Mouse (Mus musculus) forebrain, postnatal 0 days (tissue): ENCODE data around the gene Itm2a. TPM values are rescaled to one million over a fixed set of nuclear protein-coding genes. Genes with fewer than 3 reads are reported as not detected.

Experiments used
- ATAC-seq: fragments of 200-750 bp; cut with Nextera tagmentation; 2 replicates; pipeline ENCODE4 v1.8.0; 2017; ENCODE audit warnings: mild to moderate bottlenecking, moderate library complexity
- DNase-seq: peaks from one replicate; pipeline ENCODE4 v3.0.0-alpha.2; 2015
- H3K27ac ChIP-seq: fragments of 300-500 bp; sonication (generic); 2 replicates; pipeline ENCODE4 v1.5.1; 2014; ENCODE audit warnings: low read depth, mild to moderate bottlenecking, antibody characterized with exemption, low read length, moderate library complexity, mixed read lengths
- H3K27me3 ChIP-seq: fragments of 300-500 bp; sonication (generic); 2 replicates; pipeline ENCODE4 v1.6.1; 2014; ENCODE audit warnings: mild to moderate bottlenecking, low read length, mixed read lengths; ENCODE audit not compliant: insufficient read depth
- H3K36me3 ChIP-seq: fragments of 300-500 bp; sonication (generic); 2 replicates; pipeline ENCODE4 v1.6.1; 2014; ENCODE audit warnings: mild to moderate bottlenecking, moderate library complexity; ENCODE audit not compliant: insufficient read depth
- H3K4me1 ChIP-seq: fragments of 300-500 bp; sonication (generic); 2 replicates; pipeline ENCODE4 v1.6.1; 2014; ENCODE audit warnings: antibody characterized with exemption; ENCODE audit not compliant: insufficient read depth
- H3K4me2 ChIP-seq: fragments of 300-500 bp; sonication (generic); 2 replicates; pipeline ENCODE4 v1.6.1; 2014; ENCODE audit warnings: low read depth, mild to moderate bottlenecking, moderate library complexity
- H3K4me3 ChIP-seq: fragments of 300-500 bp; sonication (generic); 2 replicates; pipeline ENCODE4 v1.5.1; 2014; ENCODE audit warnings: low read depth, low read length, mixed read lengths
- H3K9ac ChIP-seq: fragments of 300-500 bp; sonication (generic); 2 replicates; pipeline ENCODE4 v1.6.1; 2014; ENCODE audit warnings: mild to moderate bottlenecking
- H3K9me3 ChIP-seq: fragments of 300-500 bp; sonication (generic); 2 replicates; pipeline ENCODE4 v1.6.1; 2016; ENCODE audit warnings: low read length
- CTCF ChIP-seq: sonication (generic); IDR thresholded peaks from 2 replicates; pipeline ENCODE4 v1.5.1; 2016; ENCODE audit warnings: antibody characterized with exemption, control low read depth, low read depth
- WGBS: fragments of 180-500 bp; shearing (Covaris S2); extraction: QIAGEN DNeasy Blood & Tissue Kit; methylation state at CpG from one replicate; pipeline ENCODE4 v1.1.7; 2014; 5-methylcytosine and 5-hydroxymethylcytosine counted together
- polyA plus RNA-seq: library from polyadenylated mRNA; unstranded; fragments of >200 nt; fragmentation: Nextera tagmentation; extraction: Ambion mirVana; gene quantifications from 2 replicates; pipeline ENCODE4 v1.2.1, GENCODE M21; 2015
- total RNA-seq: library from RNA; depleted of rRNA; stranded (reverse); fragments of >200 nt; gene quantifications from 2 replicates; pipeline ENCODE4 v1.2.3, GENCODE M21; 2014; rRNA removed

Gene Itm2a
- total and polyA plus RNA-seq, 2 experiments from 2014 or later = 61.6 to 166 TPM

DNA sequence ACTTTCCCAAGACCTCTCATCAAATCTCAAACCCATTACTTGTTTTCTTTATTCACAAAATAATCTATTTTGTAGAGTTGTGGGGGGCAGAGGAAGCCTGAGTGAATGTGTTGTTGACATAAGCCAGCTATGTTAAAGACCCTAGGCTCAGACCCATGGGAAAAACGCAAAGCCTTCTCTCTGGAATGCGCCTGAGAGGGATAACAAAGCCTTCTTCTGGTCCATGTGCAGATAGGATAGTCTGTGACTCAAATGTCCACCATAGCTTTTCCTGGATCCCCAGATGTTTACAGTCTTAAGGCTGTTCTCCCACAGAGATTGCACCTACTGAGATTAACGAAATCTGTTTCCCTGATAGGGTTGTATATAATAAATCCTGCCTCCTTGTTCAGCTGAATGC, 9.9 kb downstream of the Itm2a start:
- DNase-seq (no peak), ATAC-seq (no peak)
- H3K36me3 ChIP-seq = no peaks in the 10 kb centered on the region
- H3K27me3 ChIP-seq = no peaks in the 10 kb centered on the region
- H3K9me3 ChIP-seq = no peaks in the 10 kb centered on the region
- no peak for TF ChIP-seq CTCF
- whole genome bisulfite sequencing = 62% methylated on average over 3 of the region's 3 CpGs
- H3K4me3 ChIP-seq = no peak overlapping the region
- no peak overlapping the region for H3K27ac ChIP-seq
- H3K9ac ChIP-seq = no peak overlapping the region
- no peak overlapping the region for H3K4me2 ChIP-seq
- H3K4me1 ChIP-seq = no peaks in the 10 kb centered on the region

DNA sequence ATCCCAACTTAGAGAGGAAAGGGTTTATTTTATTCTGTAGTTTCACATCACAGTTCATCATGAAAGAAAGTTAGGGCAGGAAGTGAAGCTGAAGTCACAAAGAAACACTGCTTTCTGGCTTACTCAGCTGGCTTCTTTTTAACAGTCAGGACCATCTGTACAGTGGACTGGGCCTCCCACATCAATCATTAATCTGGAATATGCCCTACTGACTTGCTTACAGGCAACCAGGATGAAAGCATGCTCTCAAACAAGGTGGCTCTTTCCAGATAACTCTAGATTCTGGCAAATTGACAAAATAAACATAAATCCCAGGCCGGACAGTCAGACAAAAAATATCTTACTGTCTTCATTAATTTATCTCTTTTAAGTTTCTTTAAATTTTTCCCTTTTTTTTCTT, 27.8 kb downstream of the Itm2a start:
- Histone ChIP-seq H3K4me2 (no peak overlapping the region), H3K4me1 (no peaks in the 10 kb centered on the region), H3K9me3 (no peaks in the 10 kb centered on the region), H3K27ac (no peak overlapping the region), H3K9ac (no peak overlapping the region), H3K4me3 (no peak overlapping the region), H3K27me3 (no peaks in the 10 kb centered on the region), H3K36me3 (no peaks in the 10 kb centered on the region)
- 77% methylated on average over 1 of the region's 1 CpGs for WGBS
- TF ChIP-seq CTCF = no peak
- ATAC-seq (no peak), DNase-seq (no peak)

Other genes with a start within 250 kb of the Itm2a start
- gene Gpr174, start 147.5 kb downstream of the Itm2a start, total RNA-seq = 0.15 and 0.29 TPM in 2 replicates
- 0.50 and 0.65 TPM in 2 replicates for gene Gpr174, start 147.5 kb downstream of the Itm2a start, polyA plus RNA-seq